Mouse (Mus musculus) thymus, postnatal 25 days (tissue): ENCODE results near the gene Rsph3b.
"Not testable (repeated sequence)": the region's sequence is repeated elsewhere in the genome, so short reads cannot be mapped to it uniquely, and the experiment has no call there.

ENCODE experiments used
- DNase-seq: peaks from one replicate; pipeline ENCODE4 v3.0.0; 2022

Rsph3b gene

GRCm38 (mm10) chr17:6958881-6959280 lies 10.4 kb upstream of the Rsph3b start:
- DNase-seq, result not testable (repeated sequence)

GRCm38 (mm10) chr17:6948769-6949228 lies 317 bp upstream of the Rsph3b start:
- not testable (repeated sequence) for DNase-seq

- not testable (repeated sequence) for DNase-seq
Observed at GRCm38 (mm10) chr17:6947637-6947983, 872 bp downstream of the Rsph3b start.

- DNase-seq, result not testable (repeated sequence)
Observed at GRCm38 (mm10) chr17:6942560-6942959, 5.9 kb downstream of the Rsph3b start.

- not testable (repeated sequence) for DNase-seq
Observed at GRCm38 (mm10) chr17:6931625-6932024, 16.9 kb downstream of the Rsph3b start.

- DNase-seq, result not testable (repeated sequence)
Observed at GRCm38 (mm10) chr17:6920351-6920894, 28.1 kb downstream of the Rsph3b start.

GRCm38 (mm10) chr17:6919388-6919787 lies 29.1 kb downstream of the Rsph3b start:
- not testable (repeated sequence) for DNase-seq

GRCm38 (mm10) chr17:6915282-6915681 lies 33.2 kb downstream of the Rsph3b start:
- DNase-seq, result not testable (repeated sequence)

GRCm38 (mm10) chr17:6914066-6914465 lies 34.4 kb downstream of the Rsph3b start:
- DNase-seq, result not testable (repeated sequence)

- DNase-seq, result not testable (repeated sequence)
Observed at GRCm38 (mm10) chr17:6900361-6900760, 48.1 kb downstream of the Rsph3b start.

- DNase-seq, result not testable (repeated sequence)
Observed at GRCm38 (mm10) chr17:6897996-6898562, 50.4 kb downstream of the Rsph3b start.

GRCm38 (mm10) chr17:6896756-6897155 lies 51.7 kb downstream of the Rsph3b start:
- DNase-seq, result no peak

- no peak for DNase-seq
Observed at GRCm38 (mm10) chr17:6893332-6893731, 55.1 kb downstream of the Rsph3b start.

GRCm38 (mm10) chr17:6891966-6892934 lies 56.2 kb downstream of the Rsph3b start:
- no peak for DNase-seq

GRCm38 (mm10) chr17:6886445-6886844 lies 62.0 kb downstream of the Rsph3b start:
- DNase-seq, result peak; percentile 23

GRCm38 (mm10) chr17:6884531-6884930 lies 64.0 kb downstream of the Rsph3b start:
- no peak for DNase-seq

GRCm38 (mm10) chr17:6881306-6881705 lies 67.2 kb downstream of the Rsph3b start:
- no peak for DNase-seq

- no peak for DNase-seq
Observed at GRCm38 (mm10) chr17:6871421-6871820, 77.1 kb downstream of the Rsph3b start.

- DNase-seq, result no peak
Observed at GRCm38 (mm10) chr17:6868810-6869209, 79.7 kb downstream of the Rsph3b start.

- no peak for DNase-seq
Observed at GRCm38 (mm10) chr17:6867740-6868139, 80.7 kb downstream of the Rsph3b start.

GRCm38 (mm10) chr17:6866576-6866975 lies 81.9 kb downstream of the Rsph3b start:
- DNase-seq, result no peak

- DNase-seq, result no peak
Observed at GRCm38 (mm10) chr17:6865580-6865979, 82.9 kb downstream of the Rsph3b start.

- DNase-seq, result no peak
Observed at GRCm38 (mm10) chr17:6864869-6865268, 83.6 kb downstream of the Rsph3b start.

- DNase-seq, result no peak
Observed at GRCm38 (mm10) chr17:6863521-6863920, 85.0 kb downstream of the Rsph3b start.
